Mouse (Mus musculus): Measurements from ENCODE around the gene Chmp4b. TPM values are rescaled to one million over a fixed set of nuclear protein-coding genes. Genes with fewer than 3 reads are reported as not detected.

The Chmp4b gene
- polyA plus RNA-seq, 1 experiment from 2014 or later: 16.6 TPM

DNA sequence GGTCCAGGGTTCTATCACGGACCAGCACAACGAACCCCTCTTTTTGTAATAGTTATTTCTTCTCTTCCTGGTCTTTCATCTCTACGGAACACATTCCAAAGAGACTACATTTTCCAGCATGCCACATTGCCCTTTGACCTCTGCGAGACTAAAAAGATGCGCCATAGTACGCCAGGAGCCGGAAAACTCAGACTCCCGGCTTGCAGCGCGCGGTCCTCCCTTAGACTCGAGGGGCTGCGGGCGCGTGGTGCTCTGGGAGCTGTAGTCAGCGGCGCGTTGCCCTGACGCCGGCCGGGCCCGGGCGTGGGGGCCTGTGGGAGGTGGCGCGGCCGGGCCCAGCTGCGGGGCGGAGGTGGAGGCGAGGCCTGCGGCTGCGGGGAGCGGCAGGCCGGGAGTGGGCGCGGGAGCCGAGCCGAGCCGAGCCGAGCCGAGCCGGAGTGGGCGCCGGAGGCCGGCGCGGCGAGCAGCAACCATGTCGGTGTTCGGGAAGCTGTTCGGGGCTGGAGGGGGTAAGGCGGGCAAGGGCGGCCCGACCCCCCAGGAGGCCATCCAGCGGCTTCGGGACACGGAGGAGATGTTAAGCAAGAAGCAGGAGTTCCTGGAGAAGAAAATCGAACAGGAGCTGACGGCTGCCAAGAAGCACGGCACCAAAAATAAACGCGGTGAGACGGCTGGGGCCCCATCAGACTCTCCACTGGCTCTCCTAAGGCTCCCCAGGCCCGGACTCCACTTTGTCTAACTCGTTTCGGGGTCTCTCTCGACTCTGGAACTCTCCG is 5.4 kb downstream of the Chmp4b start:
- H3K4me2 ChIP-seq (ENCODE audit: low read length): peak overlapping the region; percentile 78
- H3K4me3 ChIP-seq (ENCODE audit: control insufficient read depth in 1 of 2, insufficient read depth in 1 of 2, low read depth in 1 of 2, low read length in 2 of 2): peak overlapping the region; percentile 73 to 97
- H3K4me1 ChIP-seq (ENCODE audit: control insufficient read depth in 2 of 2, insufficient read depth in 2 of 2, low read length in 2 of 2): peaks cover 8 to 26% of the 10 kb centered on the region in 2 experiments
- peak overlapping the region; percentile 99 for H3K9ac ChIP-seq (ENCODE audit: low read length)
- no peaks in the 10 kb centered on the region for H3K9me3 ChIP-seq (ENCODE audit: control insufficient read depth, low read length)
- under 1% methylated on average over 65 of the region's 67 CpGs for WGBS
- ATAC-seq (ENCODE audit: insufficient number of reproducible peaks, insufficient read depth, low FRiP score, low read depth): peak; percentile 99
- H3K36me3 ChIP-seq (ENCODE audit: control insufficient read depth, insufficient read depth, low read length): peaks cover 15% of the 10 kb centered on the region
- H3K27me3 ChIP-seq (ENCODE audit: control insufficient read depth, insufficient read depth, low read length): no peaks in the 10 kb centered on the region
- peak overlapping the region; percentile 72 to 89 for H3K27ac ChIP-seq (replicated peaks in 1 of 2; ENCODE audit: control insufficient read depth in 1 of 2, insufficient read depth in 1 of 2, low read depth in 2 of 2, low read length in 2 of 2)

DNA sequence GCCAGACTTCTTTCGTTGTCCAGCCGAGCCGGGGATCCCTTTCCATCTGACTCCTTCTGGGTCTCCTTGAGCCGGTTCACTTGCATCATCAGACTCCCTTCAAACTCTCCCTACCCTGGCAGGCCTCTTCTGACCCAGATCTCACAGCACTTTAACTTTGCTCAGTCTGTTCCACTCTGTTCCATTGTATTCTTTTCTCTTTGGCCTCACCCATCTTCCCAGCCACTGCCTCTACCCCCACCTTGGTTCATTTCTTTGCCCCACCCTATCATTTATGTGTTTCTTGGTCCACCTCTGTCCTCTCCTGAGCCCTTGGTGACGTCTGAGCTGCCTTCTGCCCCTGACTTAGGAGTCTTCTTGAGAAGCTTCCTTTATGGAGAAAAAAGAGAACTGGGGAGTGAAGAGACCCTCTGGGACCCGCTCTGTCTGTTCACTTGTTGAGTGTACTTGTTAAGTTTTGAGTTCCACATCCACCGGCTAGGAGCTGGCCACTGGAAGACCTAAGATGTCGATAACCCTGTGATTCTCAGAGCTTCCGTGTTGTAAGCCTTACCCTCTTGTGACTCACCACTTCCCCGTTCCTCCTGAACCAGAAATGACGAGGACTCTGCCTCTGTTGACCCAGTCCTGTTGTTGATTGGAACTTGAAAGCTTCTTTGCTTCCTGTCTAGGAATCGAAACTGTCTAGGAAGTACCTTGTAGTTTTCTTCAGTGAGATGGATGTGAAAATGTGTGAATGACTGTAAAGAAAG is 6.2 kb downstream of the Chmp4b start:
- H3K36me3 ChIP-seq (ENCODE audit: control insufficient read depth, insufficient read depth, low read length): peaks cover 15% of the 10 kb centered on the region
- peak overlapping the region; percentile 78 for H3K4me2 ChIP-seq (ENCODE audit: low read length)
- no peak for ATAC-seq (ENCODE audit: insufficient number of reproducible peaks, insufficient read depth, low FRiP score, low read depth)
- no peaks in the 10 kb centered on the region for H3K27me3 ChIP-seq (ENCODE audit: control insufficient read depth, insufficient read depth, low read length)
- H3K9me3 ChIP-seq (ENCODE audit: control insufficient read depth, low read length): no peaks in the 10 kb centered on the region
- peak overlapping the region; percentile 73 to 97 for H3K4me3 ChIP-seq (ENCODE audit: control insufficient read depth in 1 of 2, insufficient read depth in 1 of 2, low read depth in 1 of 2, low read length in 2 of 2)
- H3K4me1 ChIP-seq (ENCODE audit: control insufficient read depth in 2 of 2, insufficient read depth in 2 of 2, low read length in 2 of 2): peaks cover 8 to 26% of the 10 kb centered on the region in 2 experiments
- H3K27ac ChIP-seq (replicated peaks in 1 of 2; ENCODE audit: control insufficient read depth in 1 of 2, insufficient read depth in 1 of 2, low read depth in 2 of 2, low read length in 2 of 2): peak overlapping the region; percentile 72 to 89
- peak overlapping the region; percentile 99 for H3K9ac ChIP-seq (ENCODE audit: low read length)
- 4% methylated on average over 12 of the region's 12 CpGs for WGBS

DNA sequence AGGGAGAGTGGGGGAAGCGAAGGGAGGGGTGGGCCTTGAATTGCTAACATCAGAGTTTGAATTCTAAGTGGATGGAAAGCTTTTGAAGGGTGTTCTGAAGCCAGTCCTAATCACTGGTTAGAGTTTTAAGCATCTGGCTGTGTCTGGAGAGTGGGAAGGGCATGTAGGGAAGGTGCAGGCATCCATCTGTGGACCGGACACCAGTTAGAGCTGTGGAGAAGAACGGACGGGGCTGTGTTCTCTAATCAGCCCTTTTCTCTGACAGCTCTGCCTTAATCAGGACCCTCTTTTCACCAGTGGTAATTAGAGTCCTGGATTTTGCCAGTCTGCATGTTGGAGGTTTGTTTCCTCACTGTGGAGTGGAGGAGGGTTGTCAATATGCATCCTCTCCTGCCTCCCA is 7.6 kb downstream of the Chmp4b start:
- H3K36me3 ChIP-seq (ENCODE audit: control insufficient read depth, insufficient read depth, low read length): peaks cover 21% of the 10 kb centered on the region
- no peak for ATAC-seq (ENCODE audit: insufficient number of reproducible peaks, insufficient read depth, low FRiP score, low read depth)
- H3K27me3 ChIP-seq (ENCODE audit: control insufficient read depth, insufficient read depth, low read length): no peaks in the 10 kb centered on the region
- no peak overlapping the region; a peak in 1 of 4 replicates for H3K4me3 ChIP-seq (ENCODE audit: control insufficient read depth in 1 of 2, insufficient read depth in 1 of 2, low read depth in 1 of 2, low read length in 2 of 2)
- peaks cover 8 to 26% of the 10 kb centered on the region in 2 experiments for H3K4me1 ChIP-seq (ENCODE audit: control insufficient read depth in 2 of 2, insufficient read depth in 2 of 2, low read length in 2 of 2)
- peak overlapping the region in 1 of 2 experiments; percentile 33; a peak in 1 of 4 replicates for H3K27ac ChIP-seq (replicated peaks in 1 of 2; ENCODE audit: control insufficient read depth in 1 of 2, insufficient read depth in 1 of 2, low read depth in 2 of 2, low read length in 2 of 2)
- H3K9ac ChIP-seq (ENCODE audit: low read length): peak overlapping the region; percentile 99
- H3K9me3 ChIP-seq (ENCODE audit: control insufficient read depth, low read length): no peaks in the 10 kb centered on the region
- 60% methylated on average over 4 of the region's 4 CpGs for WGBS
- peak overlapping the region; percentile 78 for H3K4me2 ChIP-seq (ENCODE audit: low read length)

DNA sequence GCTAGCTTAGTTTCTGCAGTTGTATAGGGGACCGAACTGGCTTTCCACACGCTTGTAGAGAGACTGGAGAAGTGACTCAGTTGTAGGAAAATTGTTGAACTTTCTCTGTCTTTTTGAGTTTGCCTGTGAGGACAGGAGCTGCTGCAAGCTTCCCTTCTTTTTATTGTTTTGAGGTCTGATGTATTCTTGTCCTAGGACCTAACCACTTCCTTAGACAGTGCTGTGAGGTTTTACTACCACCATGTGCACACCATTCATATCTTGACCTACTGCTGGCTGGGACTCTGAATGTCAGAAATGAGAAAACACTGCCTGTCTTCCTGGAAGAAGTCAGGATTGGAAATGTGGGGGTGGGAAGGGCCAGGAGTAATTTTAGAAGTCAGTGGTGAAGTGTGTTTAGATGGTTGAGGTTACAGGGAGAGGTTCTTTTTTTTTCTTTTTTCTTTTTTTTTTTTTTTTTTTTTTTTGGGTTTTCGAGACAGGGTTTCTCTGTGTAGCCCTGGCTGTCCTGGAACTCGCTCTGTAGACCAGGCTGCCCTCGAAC is 8.1 kb downstream of the Chmp4b start:
- H3K4me2 ChIP-seq (ENCODE audit: low read length): peak overlapping the region; percentile 78
- H3K36me3 ChIP-seq (ENCODE audit: control insufficient read depth, insufficient read depth, low read length): peaks cover 21% of the 10 kb centered on the region
- WGBS: 79% methylated on average over 3 of the region's 5 CpGs

DNA sequence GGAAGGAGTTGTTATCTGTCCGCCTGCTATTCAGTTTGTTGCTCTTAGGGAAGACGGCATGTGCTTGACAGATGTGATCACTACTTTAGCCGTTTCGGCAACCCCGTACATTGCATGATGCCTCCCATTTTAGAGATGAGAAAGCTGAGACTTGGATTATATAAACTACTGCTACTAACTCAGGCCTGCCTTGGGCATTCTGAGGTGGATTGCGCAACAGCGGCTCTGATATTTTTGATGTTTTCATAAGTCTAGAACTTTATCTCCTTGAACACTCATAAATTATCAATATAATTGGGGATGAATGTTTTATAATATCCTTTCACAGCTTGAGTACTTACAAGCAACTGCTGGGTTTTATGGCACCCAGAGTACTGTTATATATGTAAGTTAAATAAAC is 17.2 kb downstream of the Chmp4b start:
- H3K9me3 ChIP-seq (ENCODE audit: control insufficient read depth, low read length): no peaks in the 10 kb centered on the region
- H3K9ac ChIP-seq (ENCODE audit: low read length): no peak overlapping the region
- H3K27ac ChIP-seq (replicated peaks in 1 of 2; ENCODE audit: control insufficient read depth in 1 of 2, insufficient read depth in 1 of 2, low read depth in 2 of 2, low read length in 2 of 2): no peak overlapping the region
- H3K27me3 ChIP-seq (ENCODE audit: control insufficient read depth, insufficient read depth, low read length): no peaks in the 10 kb centered on the region
- H3K4me3 ChIP-seq (ENCODE audit: control insufficient read depth in 1 of 2, insufficient read depth in 1 of 2, low read depth in 1 of 2, low read length in 2 of 2): no peak overlapping the region
- no peak for ATAC-seq (ENCODE audit: insufficient number of reproducible peaks, insufficient read depth, low FRiP score, low read depth)
- peaks cover 24% of the 10 kb centered on the region; the same call in 1 of the 2 replicates for H3K36me3 ChIP-seq (ENCODE audit: control insufficient read depth, insufficient read depth, low read length)
- 54% methylated on average over 7 of the region's 7 CpGs for WGBS
- no peak overlapping the region for H3K4me2 ChIP-seq (ENCODE audit: low read length)
- peaks cover under 1 to 15% of the 10 kb centered on the region in 2 experiments for H3K4me1 ChIP-seq (ENCODE audit: control insufficient read depth in 2 of 2, insufficient read depth in 2 of 2, low read length in 2 of 2)

More for the DNA sequence above, 8.1 kb downstream of the Chmp4b start:
- Histone ChIP-seq H3K27me3 (ENCODE audit: control insufficient read depth, insufficient read depth, low read length) (no peaks in the 10 kb centered on the region), H3K4me1 (ENCODE audit: control insufficient read depth in 2 of 2, insufficient read depth in 2 of 2, low read length in 2 of 2) (peaks cover 8 to 26% of the 10 kb centered on the region in 2 experiments), H3K9ac (ENCODE audit: low read length) (peak overlapping the region; percentile 99), H3K9me3 (ENCODE audit: control insufficient read depth, low read length) (no peaks in the 10 kb centered on the region), H3K27ac (replicated peaks in 1 of 2; ENCODE audit: control insufficient read depth in 1 of 2, insufficient read depth in 1 of 2, low read depth in 2 of 2, low read length in 2 of 2) (peak overlapping the region in 1 of 2 experiments; percentile 33; a peak in 1 of 4 replicates), H3K4me3 (ENCODE audit: control insufficient read depth in 1 of 2, insufficient read depth in 1 of 2, low read depth in 1 of 2, low read length in 2 of 2) (no peak overlapping the region; a peak in 1 of 4 replicates)
- no peak for ATAC-seq (ENCODE audit: insufficient number of reproducible peaks, insufficient read depth, low FRiP score, low read depth)

DNA sequence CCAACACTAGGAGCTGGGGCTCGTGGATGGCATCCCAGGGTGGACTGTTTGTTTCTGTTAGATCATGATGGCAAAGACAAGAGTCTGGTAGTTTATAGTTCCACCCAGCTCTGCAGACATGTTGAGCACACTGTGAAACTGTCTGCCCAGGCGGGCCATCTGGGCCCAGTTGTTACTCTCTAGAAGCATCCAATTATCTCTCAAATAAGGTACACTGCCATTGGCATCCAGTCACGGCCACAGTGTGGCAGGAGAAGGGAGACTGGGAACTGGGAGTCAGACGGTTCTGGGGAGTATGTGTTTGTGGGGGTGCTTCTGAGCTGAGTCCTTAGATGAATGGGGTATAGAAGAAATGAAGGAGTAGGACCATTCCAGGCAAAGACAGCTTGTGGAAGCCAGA is 18.6 kb downstream of the Chmp4b start:
- H3K4me1 ChIP-seq (ENCODE audit: control insufficient read depth in 2 of 2, insufficient read depth in 2 of 2, low read length in 2 of 2): peaks cover 10 to 28% of the 10 kb centered on the region in 2 experiments

DNA sequence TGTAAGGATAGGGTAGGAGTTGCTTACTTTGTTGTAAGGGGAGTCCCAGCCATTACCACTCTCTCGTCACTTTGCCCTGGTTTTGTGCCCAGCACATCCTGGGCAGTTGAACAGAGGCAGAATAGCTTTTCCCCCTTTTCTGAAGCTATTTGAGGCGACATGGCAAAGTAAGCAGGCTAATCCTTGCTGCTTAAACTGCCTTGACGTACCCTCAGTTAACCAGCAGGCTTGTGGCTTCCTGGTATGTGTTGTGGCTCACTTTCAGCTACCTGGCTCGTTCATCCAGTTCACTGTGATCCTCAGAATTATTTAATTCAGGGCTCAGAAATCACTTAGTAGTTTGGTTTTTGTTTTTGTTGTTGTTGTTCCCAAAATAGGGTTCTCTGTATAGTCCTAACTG is 19.2 kb downstream of the Chmp4b start:
- Histone ChIP-seq H3K27ac (replicated peaks in 1 of 2; ENCODE audit: control insufficient read depth in 1 of 2, insufficient read depth in 1 of 2, low read depth in 2 of 2, low read length in 2 of 2) (no peak overlapping the region), H3K4me3 (ENCODE audit: control insufficient read depth in 1 of 2, insufficient read depth in 1 of 2, low read depth in 1 of 2, low read length in 2 of 2) (no peak overlapping the region), H3K36me3 (ENCODE audit: control insufficient read depth, insufficient read depth, low read length) (peaks cover 22% of the 10 kb centered on the region; the same call in 1 of the 2 replicates), H3K4me1 (ENCODE audit: control insufficient read depth in 2 of 2, insufficient read depth in 2 of 2, low read length in 2 of 2) (peaks cover 10 to 33% of the 10 kb centered on the region in 2 experiments), H3K9ac (ENCODE audit: low read length) (no peak overlapping the region), H3K4me2 (ENCODE audit: low read length) (no peak overlapping the region), H3K27me3 (ENCODE audit: control insufficient read depth, insufficient read depth, low read length) (no peaks in the 10 kb centered on the region), H3K9me3 (ENCODE audit: control insufficient read depth, low read length) (no peaks in the 10 kb centered on the region)
- no peak for ATAC-seq (ENCODE audit: insufficient number of reproducible peaks, insufficient read depth, low FRiP score, low read depth)
- 74% methylated on average over 4 of the region's 4 CpGs for WGBS

More for the DNA sequence above, 18.6 kb downstream of the Chmp4b start:
- Histone ChIP-seq H3K27me3 (ENCODE audit: control insufficient read depth, insufficient read depth, low read length) (no peaks in the 10 kb centered on the region), H3K27ac (replicated peaks in 1 of 2; ENCODE audit: control insufficient read depth in 1 of 2, insufficient read depth in 1 of 2, low read depth in 2 of 2, low read length in 2 of 2) (no peak overlapping the region), H3K4me2 (ENCODE audit: low read length) (no peak overlapping the region), H3K4me3 (ENCODE audit: control insufficient read depth in 1 of 2, insufficient read depth in 1 of 2, low read depth in 1 of 2, low read length in 2 of 2) (no peak overlapping the region), H3K36me3 (ENCODE audit: control insufficient read depth, insufficient read depth, low read length) (peaks cover 20% of the 10 kb centered on the region; the same call in 1 of the 2 replicates), H3K9ac (ENCODE audit: low read length) (no peak overlapping the region), H3K9me3 (ENCODE audit: control insufficient read depth, low read length) (no peaks in the 10 kb centered on the region)
- no peak for ATAC-seq (ENCODE audit: insufficient number of reproducible peaks, insufficient read depth, low FRiP score, low read depth)
- WGBS: 76% methylated on average over 4 of the region's 4 CpGs
